Mouse (Mus musculus): ENCODE data around the gene Btbd19. TPM values are rescaled to one million over a fixed set of nuclear protein-coding genes. Genes with fewer than 3 reads are reported as not detected.
A peak's percentile ranks its signal among the peaks of the same experiment; 100 is the strongest.

Btbd19 gene
- 3.2 and 5.2 TPM in 2 replicates for polyA plus RNA-seq (2016; fragmentation: Nextera tagmentation; extraction: Ambion mirVana)

DNA sequence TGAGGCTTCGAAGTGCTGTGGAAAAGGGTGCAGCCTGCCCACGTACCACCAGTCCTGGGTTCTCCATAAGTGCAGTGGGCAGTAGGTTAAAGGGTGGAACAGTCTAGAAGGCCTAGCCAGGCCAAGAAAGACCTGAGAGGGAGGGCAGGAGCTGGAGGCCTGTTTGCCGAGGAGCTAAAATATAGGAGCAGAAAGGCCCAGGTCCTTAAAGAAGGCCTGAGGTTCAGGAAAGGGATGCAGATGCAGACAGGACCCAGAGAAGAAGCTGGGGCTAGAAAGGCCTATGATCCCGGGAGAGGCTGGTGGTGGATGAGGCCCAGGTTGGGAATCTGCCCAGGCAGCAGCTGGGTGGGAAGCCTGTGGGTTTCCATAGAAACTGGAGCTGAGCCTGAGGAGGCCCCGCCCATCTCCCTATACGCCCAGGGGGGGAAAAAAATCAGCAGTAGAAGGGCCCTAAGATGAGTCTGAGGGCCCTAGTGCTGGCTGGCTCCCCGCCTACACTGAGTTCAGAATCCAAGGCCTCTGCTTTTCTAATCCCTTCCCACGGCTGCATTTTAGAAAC lies at the start of gene Btbd19:
Btbd19 (minus strand) TSS at position 378 of the 562 bp plus-strand sequence.
- Histone ChIP-seq H3K9ac (peak within 1 kb of the TSS; percentile 56), H3K9me3 (no peaks in the 10 kb centered on the region), H3K4me1 (peaks cover 34% of the 10 kb centered on the region), H3K4me2 (peak within 1 kb of the TSS; percentile 24), H3K27ac (peak within 1 kb of the TSS; percentile 80), H3K36me3 (replicated peaks) (peaks cover 20% of the 10 kb centered on the region), H3K27me3 (peaks cover 5% of the 10 kb centered on the region; the same call in 1 of the 2 replicates), H3K4me3 (replicated peaks) (no peak within 1 kb of the TSS; the same call in 1 of the 2 replicates)
- 32% methylated on average over 8 of the region's 8 CpGs for WGBS
- ATAC-seq (ENCODE audit: low FRiP score), result peak; percentile 55; the same call in 1 of the 2 replicates

DNA sequence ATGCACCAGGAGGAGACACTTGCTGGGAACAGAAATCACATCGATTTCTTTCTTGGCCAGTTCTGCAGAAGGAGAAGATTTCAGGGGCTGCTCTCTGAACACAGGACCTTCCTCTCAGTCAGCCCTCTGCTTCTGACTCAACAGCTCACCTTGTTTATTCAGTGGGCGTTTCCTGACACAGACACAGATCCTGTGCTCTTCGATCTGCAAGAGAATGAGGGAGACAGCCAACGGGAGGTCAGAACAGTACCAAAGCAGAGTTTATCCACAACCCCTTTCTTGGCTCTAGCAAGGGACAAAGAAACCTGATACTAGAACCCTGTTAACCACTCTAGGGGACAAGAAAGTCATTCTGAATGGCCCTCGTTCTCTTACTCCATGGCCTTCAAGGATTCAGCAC lies 44.4 kb upstream of the Btbd19 start:
- no peak overlapping the region for H3K4me2 ChIP-seq
- no peak overlapping the region for H3K4me3 ChIP-seq (replicated peaks)
- ATAC-seq (ENCODE audit: low FRiP score), result no peak
- WGBS, result 99% methylated on average over 5 of the region's 5 CpGs
- no peaks in the 10 kb centered on the region for H3K4me1 ChIP-seq
- no peak overlapping the region for H3K27ac ChIP-seq
- H3K9me3 ChIP-seq, result no peaks in the 10 kb centered on the region
- H3K9ac ChIP-seq, result no peak overlapping the region
- peaks cover 99% of the 10 kb centered on the region for H3K36me3 ChIP-seq (replicated peaks)
- H3K27me3 ChIP-seq, result no peaks in the 10 kb centered on the region

- Histone ChIP-seq H3K9me3 (no peaks in the 10 kb centered on the region), H3K27me3 (no peaks in the 10 kb centered on the region), H3K36me3 (replicated peaks) (peaks cover 76% of the 10 kb centered on the region), H3K27ac (no peak overlapping the region), H3K4me3 (replicated peaks) (no peak overlapping the region), H3K9ac (no peak overlapping the region), H3K4me2 (no peak overlapping the region), H3K4me1 (no peaks in the 10 kb centered on the region)
- ATAC-seq (ENCODE audit: low FRiP score), result no peak
- 76% methylated on average over 4 of the region's 4 CpGs for WGBS
Measured at GRCm38 (mm10) chr4:117161183-117161582, 35.7 kb upstream of the Btbd19 start.

GRCm38 (mm10) chr4:117159666-117160065 lies 34.1 kb upstream of the Btbd19 start:
- peaks cover 61% of the 10 kb centered on the region for H3K36me3 ChIP-seq (replicated peaks)

DNA sequence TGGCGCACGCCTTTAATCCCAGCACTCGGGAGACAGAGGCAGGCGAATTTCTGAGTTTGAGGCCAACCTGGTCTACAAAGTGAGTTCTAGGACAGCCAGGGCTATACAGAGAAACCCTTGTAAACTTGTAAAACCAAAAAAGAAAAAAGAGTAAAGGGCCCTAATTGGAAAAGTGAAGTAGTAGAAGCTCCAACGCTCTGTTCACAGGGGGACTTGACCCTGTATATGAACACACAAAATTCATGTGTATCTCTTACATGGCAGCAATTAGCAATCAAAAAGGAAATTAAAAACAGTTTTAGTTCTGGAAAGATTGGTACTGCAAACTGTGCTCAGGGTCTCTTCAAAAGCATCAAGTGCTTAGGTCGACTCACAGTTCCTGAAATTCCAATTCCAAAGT lies 30.8 kb upstream of the Btbd19 start:
- H3K4me2 ChIP-seq, result peak overlapping the region; percentile 68
- peak overlapping the region; percentile 96 for H3K4me3 ChIP-seq (replicated peaks)
- ATAC-seq (ENCODE audit: low FRiP score), result 0 out of 2 replicates have a peak, but pooled peaks have one; percentile 13
- peaks cover 61% of the 10 kb centered on the region for H3K36me3 ChIP-seq (replicated peaks)
- H3K4me1 ChIP-seq, result peaks cover 21% of the 10 kb centered on the region
- no peaks in the 10 kb centered on the region for H3K9me3 ChIP-seq
- WGBS, result 28% methylated on average over 6 of the region's 6 CpGs
- H3K9ac ChIP-seq, result no peak overlapping the region
- no peaks in the 10 kb centered on the region for H3K27me3 ChIP-seq
- H3K27ac ChIP-seq, result peak overlapping the region; percentile 96

More at GRCm38 (mm10) chr4:117159666-117160065, 34.1 kb upstream of the Btbd19 start:
- Histone ChIP-seq H3K27ac (no peak overlapping the region), H3K4me1 (peaks cover 4% of the 10 kb centered on the region; the same call in 1 of the 2 replicates), H3K9me3 (no peaks in the 10 kb centered on the region), H3K4me2 (no peak overlapping the region), H3K9ac (no peak overlapping the region), H3K27me3 (no peaks in the 10 kb centered on the region), H3K4me3 (replicated peaks) (no peak overlapping the region)
- 79% methylated on average over 10 of the region's 10 CpGs for WGBS
- no peak for ATAC-seq (ENCODE audit: low FRiP score)

DNA sequence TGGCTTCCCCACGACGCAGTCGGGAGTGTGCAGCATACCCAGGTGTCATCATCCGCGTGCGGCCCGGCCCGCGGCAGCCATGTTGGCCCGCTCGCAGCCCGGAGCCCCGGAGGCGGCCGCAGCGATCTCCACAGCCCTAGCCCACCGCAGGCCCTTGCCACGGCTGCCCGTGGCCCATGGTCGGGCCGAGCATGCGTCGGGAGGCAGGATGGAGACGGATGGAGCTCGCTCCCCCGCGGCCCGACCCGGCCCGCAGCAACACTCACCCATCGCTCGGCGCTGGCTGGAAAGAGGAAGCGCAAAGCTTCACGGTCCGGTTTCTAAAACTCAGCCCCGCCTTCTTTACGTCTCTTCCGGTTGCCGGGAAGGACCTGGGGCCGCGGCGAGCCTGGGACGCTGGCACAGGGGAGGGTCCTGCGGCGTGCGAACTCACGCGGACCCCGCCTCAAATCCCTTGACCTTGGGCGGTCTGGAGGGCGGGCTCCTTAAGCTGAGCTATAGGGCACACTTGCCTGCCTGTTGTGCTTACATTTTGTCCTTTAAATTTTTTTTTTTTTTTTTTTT lies 30.3 kb upstream of the Btbd19 start, which contains the start of gene Rps8:
Rps8 (minus strand) TSS at position 452 of the 564 bp plus-strand sequence.
- Histone ChIP-seq H3K4me1 (peaks cover 21% of the 10 kb centered on the region), H3K9me3 (no peaks in the 10 kb centered on the region), H3K4me2 (peak within 1 kb of the TSS; percentile 68), H3K27ac (peak within 1 kb of the TSS; percentile 96), H3K9ac (peak within 1 kb of the TSS; percentile 99), H3K4me3 (replicated peaks) (peak within 1 kb of the TSS; percentile 96), H3K27me3 (no peaks in the 10 kb centered on the region), H3K36me3 (replicated peaks) (peaks cover 61% of the 10 kb centered on the region)
- under 1% methylated on average over 49 of the region's 52 CpGs for WGBS
- ATAC-seq (ENCODE audit: low FRiP score), result peak; percentile 95

GRCm38 (mm10) chr4:117155020-117155791 lies 29.7 kb upstream of the Btbd19 start:
- 0 out of 2 replicates have a peak, but pooled peaks have one; percentile 6 for ATAC-seq (ENCODE audit: low FRiP score)
- Histone ChIP-seq H3K27me3 (no peaks in the 10 kb centered on the region), H3K36me3 (replicated peaks) (peaks cover 61% of the 10 kb centered on the region), H3K4me3 (replicated peaks) (peak overlapping the region; percentile 96), H3K27ac (peak overlapping the region; percentile 96), H3K9me3 (no peaks in the 10 kb centered on the region), H3K4me1 (peaks cover 21% of the 10 kb centered on the region), H3K9ac (peak overlapping the region; percentile 99), H3K4me2 (peak overlapping the region; percentile 68)
- WGBS, result 2% methylated on average over 44 of the region's 44 CpGs

- H3K4me3 ChIP-seq (replicated peaks), result no peak overlapping the region
- H3K27me3 ChIP-seq, result no peaks in the 10 kb centered on the region
- no peak for ATAC-seq (ENCODE audit: low FRiP score)
- peaks cover 21% of the 10 kb centered on the region for H3K4me1 ChIP-seq
- no peak overlapping the region for H3K9ac ChIP-seq
- H3K4me2 ChIP-seq, result no peak overlapping the region
- H3K9me3 ChIP-seq, result no peaks in the 10 kb centered on the region
- H3K27ac ChIP-seq, result no peak overlapping the region
- peaks cover 61% of the 10 kb centered on the region for H3K36me3 ChIP-seq (replicated peaks)
- WGBS, result 86% methylated on average over 5 of the region's 5 CpGs
Measured at GRCm38 (mm10) chr4:117152714-117153113, 27.2 kb upstream of the Btbd19 start.

- H3K36me3 ChIP-seq (replicated peaks), result peaks cover 61% of the 10 kb centered on the region
- no peak overlapping the region for H3K27ac ChIP-seq
- no peaks in the 10 kb centered on the region for H3K27me3 ChIP-seq
- ATAC-seq (ENCODE audit: low FRiP score), result no peak
- H3K4me1 ChIP-seq, result peaks cover 21% of the 10 kb centered on the region
- H3K9ac ChIP-seq, result no peak overlapping the region
- no peaks in the 10 kb centered on the region for H3K9me3 ChIP-seq
- H3K4me2 ChIP-seq, result no peak overlapping the region
- WGBS, result 88% methylated on average over 1 of the region's 1 CpGs
- H3K4me3 ChIP-seq (replicated peaks), result no peak overlapping the region
Measured at GRCm38 (mm10) chr4:117151416-117151815, 25.9 kb upstream of the Btbd19 start.

DNA sequence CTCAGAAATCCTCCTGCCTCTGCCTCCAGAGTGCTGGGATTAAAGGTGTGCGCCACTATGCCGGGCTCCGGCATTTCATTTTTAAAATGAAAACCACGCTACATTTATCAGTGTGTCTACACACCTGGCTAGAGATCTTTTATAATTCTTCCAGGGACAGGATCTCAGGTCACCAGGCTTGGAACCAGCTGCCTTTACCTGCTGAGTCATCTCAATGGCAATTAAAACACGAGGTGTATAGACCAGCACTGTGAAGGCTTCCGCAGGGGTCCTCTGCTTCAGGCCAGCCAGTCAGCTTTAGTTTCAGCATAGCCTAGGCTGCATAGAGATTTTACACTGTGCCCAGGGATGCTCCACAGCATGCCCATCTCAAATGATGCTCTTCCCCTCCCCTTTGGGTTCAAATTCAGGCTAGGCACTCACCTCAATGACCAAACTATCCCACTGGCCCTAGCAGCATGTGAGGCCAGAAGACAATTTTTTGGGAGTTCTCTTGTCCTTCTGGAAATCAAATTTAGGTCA lies 24.7 kb upstream of the Btbd19 start:
- no peak overlapping the region for H3K9ac ChIP-seq
- H3K27me3 ChIP-seq, result no peaks in the 10 kb centered on the region
- peaks cover 21% of the 10 kb centered on the region for H3K4me1 ChIP-seq
- 0 out of 2 replicates have a peak, but pooled peaks have one; percentile 22 for ATAC-seq (ENCODE audit: low FRiP score)
- no peaks in the 10 kb centered on the region for H3K9me3 ChIP-seq
- H3K36me3 ChIP-seq (replicated peaks), result peaks cover 61% of the 10 kb centered on the region
- H3K27ac ChIP-seq, result no peak overlapping the region
- no peak overlapping the region for H3K4me3 ChIP-seq (replicated peaks)
- no peak overlapping the region for H3K4me2 ChIP-seq
- 89% methylated on average over 6 of the region's 6 CpGs for whole genome bisulfite sequencing

DNA sequence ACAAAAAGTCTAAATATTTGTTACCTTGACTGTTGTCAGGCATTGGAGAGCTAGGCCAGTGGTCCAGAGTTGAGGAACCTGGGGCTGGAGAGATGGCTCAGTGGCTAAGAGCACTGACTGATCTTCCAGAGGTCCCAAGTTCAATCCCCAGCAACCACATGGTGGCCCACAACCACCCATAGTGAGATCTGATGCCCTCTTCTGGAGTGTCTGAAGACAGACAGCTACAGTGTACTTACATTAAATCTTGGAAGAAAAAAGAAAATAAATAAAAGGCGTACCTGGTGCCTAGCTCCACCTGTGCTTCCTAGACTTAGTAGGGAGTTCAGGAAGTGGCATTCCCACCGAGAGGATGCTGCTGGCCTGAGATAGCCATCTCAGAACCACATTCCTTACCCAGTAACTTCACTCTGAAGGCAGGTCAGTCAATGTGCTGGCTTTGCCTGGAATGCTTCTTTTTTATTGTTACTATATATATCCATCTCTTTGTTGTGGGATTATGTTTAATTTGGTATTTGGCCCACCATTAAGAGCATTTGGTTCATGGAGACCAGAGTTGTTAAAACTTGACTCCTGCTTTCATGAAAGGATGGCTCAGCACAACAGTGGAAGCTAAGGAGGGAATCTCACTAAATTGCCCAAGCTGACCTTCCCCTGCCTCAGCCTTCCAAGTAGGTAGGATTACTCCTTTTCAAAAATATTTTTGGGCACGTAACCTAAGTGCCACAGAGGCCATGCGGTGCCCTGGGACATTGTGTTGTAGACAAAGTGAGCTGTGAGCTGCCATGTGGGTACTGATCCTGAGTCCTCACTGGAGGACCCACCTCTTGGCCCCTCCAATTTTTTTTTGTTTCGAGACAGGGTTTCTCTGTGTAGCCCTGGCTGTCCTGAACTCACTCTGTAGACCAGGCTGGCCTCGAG lies 24.0 kb upstream of the Btbd19 start:
- WGBS, result 76% methylated on average over 6 of the region's 6 CpGs
- peaks cover 60% of the 10 kb centered on the region for H3K36me3 ChIP-seq (replicated peaks)

More for the DNA sequence above, 24.0 kb upstream of the Btbd19 start:
- Histone ChIP-seq H3K9ac (no peak overlapping the region), H3K9me3 (no peaks in the 10 kb centered on the region), H3K4me3 (replicated peaks) (no peak overlapping the region), H3K4me1 (peaks cover 17% of the 10 kb centered on the region), H3K27me3 (no peaks in the 10 kb centered on the region), H3K27ac (0 out of 2 replicates have a peak overlapping the region, but pooled peaks have one; percentile 3), H3K4me2 (no peak overlapping the region)
- 0 out of 2 replicates have a peak, but pooled peaks have one; percentile 10 for ATAC-seq (ENCODE audit: low FRiP score)

All from forebrain, embryonic 12.5 days (tissue).